Comparison of ENCODE assay signal across 8 mouse cellular contexts in the genomic region with DNA sequence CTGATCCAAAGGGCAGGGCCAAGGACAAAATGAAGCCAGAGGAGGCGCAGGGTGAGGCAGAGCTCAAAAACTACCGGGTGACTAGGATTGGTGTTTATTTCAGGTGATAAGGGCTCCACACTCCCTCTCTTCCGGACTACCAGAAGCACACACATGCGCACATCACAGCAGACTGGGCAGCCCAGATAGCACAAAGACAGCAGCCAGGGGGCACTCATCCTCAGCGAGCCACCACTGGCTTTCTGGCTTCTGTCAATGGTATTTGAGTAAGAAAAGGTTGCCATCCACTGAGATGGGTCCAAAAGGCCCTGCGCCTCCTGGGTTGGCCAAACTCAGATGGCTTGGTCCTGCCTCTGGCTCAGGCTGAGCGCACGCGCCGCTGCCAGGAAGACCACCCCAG. TPM values are rescaled to one million over a fixed set of nuclear protein-coding genes. Genes with fewer than 3 reads are reported as not detected.
DNase-seq lines count a peak whose midpoint lies in the region; ATAC-seq and TF ChIP-seq lines count a peak whose summit lies in the region.

No protein-coding gene starts in this region.

- no peak overlapping the region for H3K27ac ChIP-seq in intestine, postnatal 0 days (ENCODE audit: low read depth, low read length)
- no peak overlapping the region for H3K27ac ChIP-seq in intestine, embryonic 16.5 days (ENCODE audit: low read length)
- no peak overlapping the region for H3K27ac ChIP-seq in hindbrain, embryonic 16.5 days (ENCODE audit: low read depth, low read length)
- H3K27ac ChIP-seq in neural tube, embryonic 14.5 days (ENCODE audit: low read depth, low read length) = no peak overlapping the region
- H3K27ac ChIP-seq in gastrocnemius, adult 2 months = no peak overlapping the region

- no peak overlapping the region for H3K4me2 ChIP-seq in intestine, postnatal 0 days (replicated peaks; ENCODE audit: low read depth)
- no peak overlapping the region for H3K4me2 ChIP-seq in intestine, embryonic 16.5 days (ENCODE audit: low read depth, low read length)
- H3K4me2 ChIP-seq in hindbrain, embryonic 16.5 days (ENCODE audit: low read length) = peak overlapping the region; percentile 24; the same call in 1 of the 2 replicates
- peak overlapping the region; percentile 11; the same call in 1 of the 2 replicates for H3K4me2 ChIP-seq in neural tube, embryonic 14.5 days (ENCODE audit: low read depth, low read length)

- CTCF ChIA-PET in Patski (lab: Charles Lee) = no interaction called here

- peak; percentile 53 for TF ChIP-seq CTCF in intestine, postnatal 0 days (IDR thresholded peaks at IDR 0.05; ENCODE audit: low read depth)
- TF ChIP-seq CTCF in Patski (IDR thresholded peaks at IDR 0.05) = peak; percentile 9
- no peak for TF ChIP-seq CTCF in gastrocnemius, adult 2 months (IDR thresholded peaks at IDR 0.05)

- peaks cover 3% of the 10 kb centered on the region; the same call in 1 of the 2 replicates for H3K27me3 ChIP-seq in intestine, postnatal 0 days (replicated peaks; ENCODE audit: control insufficient read depth, insufficient read depth, low read length)
- peaks cover 5% of the 10 kb centered on the region; the same call in 1 of the 2 replicates for H3K27me3 ChIP-seq in intestine, embryonic 16.5 days (replicated peaks; ENCODE audit: control insufficient read depth, insufficient read depth, low read length)
- peaks cover 23% of the 10 kb centered on the region for H3K27me3 ChIP-seq in Patski
- peaks cover 5% of the 10 kb centered on the region; the same call in 1 of the 2 replicates for H3K27me3 ChIP-seq in hindbrain, embryonic 16.5 days (replicated peaks; ENCODE audit: control insufficient read depth, insufficient read depth, low read length)
- no peaks in the 10 kb centered on the region for H3K27me3 ChIP-seq in neural tube, embryonic 14.5 days (ENCODE audit: control insufficient read depth, insufficient read depth, low read length)

- no peaks in the 10 kb centered on the region for H3K9me3 ChIP-seq in intestine, postnatal 0 days (ENCODE audit: control insufficient read depth)
- no peaks in the 10 kb centered on the region for H3K9me3 ChIP-seq in intestine, embryonic 16.5 days (ENCODE audit: control insufficient read depth, low read length)
- H3K9me3 ChIP-seq in hindbrain, embryonic 16.5 days (ENCODE audit: control insufficient read depth, low read length) = no peaks in the 10 kb centered on the region
- no peaks in the 10 kb centered on the region for H3K9me3 ChIP-seq in neural tube, embryonic 14.5 days (ENCODE audit: control insufficient read depth, low read length)

- 31% methylated on average over 10 of the region's 10 CpGs for WGBS in intestine, postnatal 0 days
- 24% methylated on average over 10 of the region's 10 CpGs for WGBS in intestine, embryonic 16.5 days
- WGBS in hindbrain, embryonic 16.5 days = 25% methylated on average over 10 of the region's 10 CpGs
- WGBS in neural tube, embryonic 14.5 days = 36% methylated on average over 10 of the region's 10 CpGs

- no peak for ATAC-seq in intestine, postnatal 0 days
- ATAC-seq in intestine, embryonic 16.5 days = no peak
- ATAC-seq in Patski = no peak
- ATAC-seq in hindbrain, embryonic 16.5 days = no peak
- ATAC-seq in neural tube, embryonic 14.5 days (ENCODE audit: low read depth) = peak; percentile 45; the same call in 1 of the 2 replicates

- intact Hi-C loops in gastrocnemius, adult 2 months (cut with DNase I) = no loop called here

- in situ Hi-C loops in Patski (cut with MboI; ENCODE audit: low pct_unique_long_range_greater_than_20kb) = no loop called here

- no peaks in the 10 kb centered on the region for H3K4me1 ChIP-seq in intestine, postnatal 0 days (replicated peaks; ENCODE audit: control insufficient read depth, insufficient read depth, low read length)
- no peaks in the 10 kb centered on the region for H3K4me1 ChIP-seq in intestine, embryonic 16.5 days (ENCODE audit: control insufficient read depth, insufficient read depth, low read length)
- no peaks in the 10 kb centered on the region; the same call in 1 of the 2 replicates for H3K4me1 ChIP-seq in hindbrain, embryonic 16.5 days (ENCODE audit: control insufficient read depth, insufficient read depth, low read depth, low read length)
- no peaks in the 10 kb centered on the region for H3K4me1 ChIP-seq in neural tube, embryonic 14.5 days (ENCODE audit: control insufficient read depth, insufficient read depth, low read length)

- H3K4me3 ChIP-seq in intestine, postnatal 0 days (ENCODE audit: low read depth, low read length) = no peak overlapping the region
- H3K4me3 ChIP-seq in intestine, embryonic 16.5 days (ENCODE audit: low read length) = no peak overlapping the region
- no peak overlapping the region for H3K4me3 ChIP-seq in hindbrain, embryonic 16.5 days (ENCODE audit: low read length)
- H3K4me3 ChIP-seq in neural tube, embryonic 14.5 days (ENCODE audit: low read depth, low read length) = no peak overlapping the region
- no peak overlapping the region for H3K4me3 ChIP-seq in gastrocnemius, adult 2 months

- H3K9ac ChIP-seq in intestine, postnatal 0 days (ENCODE audit: low read depth, low read length) = no peak overlapping the region
- H3K9ac ChIP-seq in intestine, embryonic 16.5 days (ENCODE audit: low read depth, low read length) = no peak overlapping the region
- H3K9ac ChIP-seq in hindbrain, embryonic 16.5 days (ENCODE audit: low read depth, low read length) = peak overlapping the region; percentile 23; the same call in 1 of the 2 replicates
- no peak overlapping the region for H3K9ac ChIP-seq in neural tube, embryonic 14.5 days (replicated peaks; ENCODE audit: low read depth, low read length)

- POLR2A ChIA-PET in Patski (lab: Charles Lee) = no interaction called here

- no peaks in the 10 kb centered on the region for H3K36me3 ChIP-seq in intestine, postnatal 0 days (ENCODE audit: control insufficient read depth, insufficient read depth)
- no peaks in the 10 kb centered on the region for H3K36me3 ChIP-seq in intestine, embryonic 16.5 days (ENCODE audit: control insufficient read depth, insufficient read depth, low read length)
- no peaks in the 10 kb centered on the region for H3K36me3 ChIP-seq in hindbrain, embryonic 16.5 days (ENCODE audit: control insufficient read depth, insufficient read depth, low read length)
- H3K36me3 ChIP-seq in neural tube, embryonic 14.5 days (ENCODE audit: control insufficient read depth, insufficient read depth, low read length) = no peaks in the 10 kb centered on the region

- no peak for DNase-seq in Patski (ENCODE audit: low read depth, low spot score)
- DNase-seq in kidney, adult 11 months = no peak
- DNase-seq in gastrocnemius, adult 18-20 months (ENCODE audit: low spot score) = no peak
- no peak for DNase-seq in gastrocnemius, adult 2 months

RNA-seq across cellular contexts. Expression of a gene that starts 15.7 kb away (rescaled TPM):
- not detected in 2 replicates for polyA plus RNA-seq in intestine, postnatal 0 days (2015; fragmentation: Nextera tagmentation; extraction: Ambion mirVana)
- polyA plus RNA-seq in intestine, embryonic 16.5 days (2015; fragmentation: Nextera tagmentation; extraction: Ambion mirVana) = not detected in 2 replicates
- polyA plus RNA-seq in Patski (2021) = not detected
- polyA plus RNA-seq in hindbrain, embryonic 16.5 days (2015; fragmentation: Nextera tagmentation; extraction: Ambion mirVana) = 1.2 and 1.6 TPM in 2 replicates
- 0.19 and 0.28 TPM in 2 replicates for polyA plus RNA-seq in neural tube, embryonic 14.5 days (2014; fragmentation: Nextera tagmentation; extraction: Ambion mirVana)
- total RNA-seq in gastrocnemius, adult 18-20 months (2021) = not detected
- total RNA-seq in gastrocnemius, adult 2 months (2021) = not detected

Comparison
In these comparisons a context has a peak if more than half of its experiments do, and no peak if none do; other contexts are left out.
1. H3K4me2 ChIP-seq: peak in hindbrain, embryonic 16.5 days (single experiment) and neural tube, embryonic 14.5 days (single experiment); none in intestine, postnatal 0 days (single experiment) and intestine, embryonic 16.5 days (single experiment).